7 mouse cellular contexts compared by ENCODE assay signal in the genomic region with DNA sequence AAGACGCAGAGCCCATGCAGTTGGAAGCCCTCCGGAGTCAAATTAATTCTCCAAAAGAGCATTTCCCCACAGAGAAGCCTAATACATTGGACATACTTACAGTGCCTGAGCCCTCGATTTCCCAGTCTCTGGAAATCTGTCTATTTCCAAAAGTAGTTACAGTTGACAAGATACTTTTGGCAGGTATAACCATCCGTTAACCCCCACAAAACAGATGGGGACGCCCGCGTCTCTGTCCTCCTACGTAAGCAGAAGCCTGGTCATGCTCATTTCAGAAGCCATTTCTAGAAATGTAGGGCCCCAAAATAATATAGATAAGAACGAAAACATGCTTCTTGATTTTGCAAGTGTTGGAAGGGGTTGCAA. TPM values are rescaled to one million over a fixed set of nuclear protein-coding genes. Genes with fewer than 3 reads are reported as not detected.
DNase-seq lines count a peak whose midpoint lies in the region; ATAC-seq and TF ChIP-seq lines count a peak whose summit lies in the region.

No protein-coding gene starts in this region.

- H3K27me3 ChIP-seq in testis, adult 2 months (ENCODE audit: control insufficient read depth, insufficient read depth, low read length), result no peaks in the 10 kb centered on the region

- intact Hi-C loops in left cerebral cortex, postnatal 25 days (cut with DNase I), result no loop called here

- peaks cover 3% of the 10 kb centered on the region; the same call in 1 of the 2 replicates for H3K4me1 ChIP-seq in testis, adult 2 months (ENCODE audit: control insufficient read depth, insufficient read depth, low read length)

- H3K4me3 ChIP-seq in testis, adult 2 months (ENCODE audit: control insufficient read depth, low read depth, low read length), result peak overlapping the region; percentile 99

- no peak for DNase-seq in testis, postnatal 10 days (ENCODE audit: low spot score)
- peak; percentile 65 to 94 for DNase-seq in left cerebral cortex, postnatal 25 days (ENCODE audit: low spot score in 2 of 2)
- peak; percentile 82 for DNase-seq in right cerebral cortex, adult 18-20 months
- DNase-seq in urinary bladder, postnatal 25 days (ENCODE audit: low spot score), result no peak
- no peak for DNase-seq in adrenal gland, adult 8-10 months

- H3K27ac ChIP-seq in testis, adult 2 months (ENCODE audit: control insufficient read depth, insufficient read depth, low read depth, low read length), result peak overlapping the region; percentile 87

- TF ChIP-seq CTCF in testis, adult 2 months (IDR thresholded peaks at IDR 0.05; ENCODE audit: control insufficient read depth, insufficient read depth, insufficient replicate concordance, low read depth, low read length), result no peak

- peak; percentile 62 for ATAC-seq in frontal cortex, adult (ENCODE audit: low TSS enrichment)

- H3K36me3 ChIP-seq in testis, adult 2 months (ENCODE audit: control insufficient read depth, insufficient read depth, low read length), result peaks cover 2% of the 10 kb centered on the region; the same call in 1 of the 2 replicates

- TF ChIP-seq POLR2A in testis, adult 2 months (IDR thresholded peaks at IDR 0.05; ENCODE audit: control insufficient read depth, low read depth, low read length), result no peak

RNA-seq across cellular contexts. Expression of a gene that starts 0.6 kb away (rescaled TPM):
- polyA plus RNA-seq in testis, adult 2 months (2012; rRNA removed), result 166 and 189 TPM in 2 replicates
- total RNA-seq in left cerebral cortex, postnatal 25 days (2021), result 10 to 100 TPM; 45.5 to 55.8 TPM
- 10 to 100 TPM in 2 of 4 experiments, 1 to 10 TPM in 2; 7.5 to 20.9 (median 14.9) TPM for total RNA-seq in adrenal gland, adult 8-10 months (2022)

RNA-seq across cellular contexts. Expression of a gene that starts 12.3 kb away (rescaled TPM):
- polyA plus RNA-seq in testis, adult 2 months (2012; rRNA removed), result 30.4 and 33.9 TPM in 2 replicates
- 10 to 100 TPM; 43.0 to 49.4 TPM for total RNA-seq in left cerebral cortex, postnatal 25 days (2021)
- 10 to 100 TPM; 64.2 to 74.4 (median 69.4) TPM for total RNA-seq in adrenal gland, adult 8-10 months (2022)

RNA-seq across cellular contexts. Expression of a gene that starts 34.6 kb away (rescaled TPM):
- 0.59 and 0.80 TPM in 2 replicates for polyA plus RNA-seq in testis, adult 2 months (2012; rRNA removed)
- 1 to 10 TPM; 4.6 to 4.8 TPM for total RNA-seq in left cerebral cortex, postnatal 25 days (2021)
- 1 to 10 TPM; 1.3 to 3.6 (median 2.8) TPM for total RNA-seq in adrenal gland, adult 8-10 months (2022)

RNA-seq across cellular contexts. Expression of a gene that starts 37.4 kb away (rescaled TPM):
- 41.9 and 43.5 TPM in 2 replicates for polyA plus RNA-seq in testis, adult 2 months (2012; rRNA removed)
- 10 to 100 TPM; 13.1 to 14.8 TPM for total RNA-seq in left cerebral cortex, postnatal 25 days (2021)
- total RNA-seq in adrenal gland, adult 8-10 months (2022), result 10 to 100 TPM; 22.3 to 33.2 (median 30.7) TPM

RNA-seq across cellular contexts. Expression of a gene that starts 44.8 kb away (rescaled TPM):
- polyA plus RNA-seq in testis, adult 2 months (2012; rRNA removed), result 33.5 and 33.9 TPM in 2 replicates
- total RNA-seq in left cerebral cortex, postnatal 25 days (2021), result 10 to 100 TPM; 33.9 to 35.6 TPM
- 10 to 100 TPM; 33.9 to 38.7 (median 37.6) TPM for total RNA-seq in adrenal gland, adult 8-10 months (2022)

Comparison
In these comparisons a context has a peak if more than half of its experiments do, and no peak if none do; other contexts are left out.
1. DNase-seq: peak in left cerebral cortex, postnatal 25 days (2 of 2) and right cerebral cortex, adult 18-20 months (single experiment); none in testis, postnatal 10 days (single experiment), urinary bladder, postnatal 25 days (single experiment) and adrenal gland, adult 8-10 months (single experiment).